Mouse (Mus musculus) adrenal gland, adult 10 weeks (tissue): ENCODE data around the gene Vwa1. TPM values are rescaled to one million over a fixed set of nuclear protein-coding genes. Genes with fewer than 3 reads are reported as not detected.

ENCODE experiments used
- polyA plus RNA-seq: library from polyadenylated mRNA; stranded (reverse); fragments of 350-450 nt; fragmentation: Illumina TruSeq; extraction: RNeasy Lipid Tissue Mini Kit (QIAGEN cat#74804); gene quantifications from one replicate; pipeline ENCODE4 v1.2.3, GENCODE M21; 2014; ENCODE audit warnings: low read depth, low replicate concordance

The Vwa1 gene
- 0.52 TPM for polyA plus RNA-seq

GRCm38 (mm10) chr4:155774280-155774754, at the start of gene Vwa1:
TSS of gene Vwa1 (minus strand) at chr4:155774698.

GRCm38 (mm10) chr4:155811929-155812664, 37.6 kb upstream of the Vwa1 start, which contains the start of gene Ccnl2:
TSS of gene Ccnl2 (plus strand) at chr4:155812489.

GRCm38 (mm10) chr4:155802741-155803339, 28.3 kb upstream of the Vwa1 start, which contains the start of gene Mrpl20:
TSS of gene Mrpl20 (plus strand) at chr4:155802878.

GRCm38 (mm10) chr4:155790021-155790489, 15.6 kb upstream of the Vwa1 start, which contains the start of gene Ankrd65:
TSS of gene Ankrd65 (plus strand) at chr4:155790439.

GRCm38 (mm10) chr4:155785819-155786218, 11.3 kb upstream of the Vwa1 start, which contains the start of gene Tmem88b:
TSS of gene Tmem88b (minus strand) at chr4:155785874.

GRCm38 (mm10) chr4:155760613-155761355, 13.7 kb downstream of the Vwa1 start, which contains the start of gene Atad3a:
TSS of gene Atad3a (minus strand) at chr4:155761093.

GRCm38 (mm10) chr4:155734350-155734941, 40.1 kb downstream of the Vwa1 start, which contains the start of gene Tmem240:
TSS of gene Tmem240 (plus strand) at chr4:155734800.

Other genes starting within 250 kb of the Vwa1 start
- 136 TPM for gene Nadk, start 212.3 kb downstream of the Vwa1 start, polyA plus RNA-seq
- gene Slc35e2, start 173.3 kb downstream of the Vwa1 start, polyA plus RNA-seq: 35.3 TPM
- 72.3 TPM for gene Cdk11b, start 149.8 kb downstream of the Vwa1 start, polyA plus RNA-seq
- gene Gm10563, start 129.3 kb downstream of the Vwa1 start, polyA plus RNA-seq: not detected
- 0.82 TPM for gene Mmp23, start 121.3 kb downstream of the Vwa1 start, polyA plus RNA-seq
- 2.4 TPM for gene Mib2, start 105.5 kb downstream of the Vwa1 start, polyA plus RNA-seq
- gene Fndc10, start 80.4 kb downstream of the Vwa1 start, polyA plus RNA-seq: 2.0 TPM
- 150 TPM for gene Ssu72, start 69.9 kb downstream of the Vwa1 start, polyA plus RNA-seq
- gene Tmem240, start 39.9 kb downstream of the Vwa1 start, polyA plus RNA-seq: not detected
- gene Atad3a, start 13.6 kb downstream of the Vwa1 start, polyA plus RNA-seq: 6.4 TPM
- gene Tmem88b, start 11.2 kb upstream of the Vwa1 start, polyA plus RNA-seq: 0.70 TPM
- not detected for gene Ankrd65, start 15.7 kb upstream of the Vwa1 start, polyA plus RNA-seq
- 89.5 TPM for gene Mrpl20, start 28.2 kb upstream of the Vwa1 start, polyA plus RNA-seq
- 83.8 TPM for gene Ccnl2, start 37.8 kb upstream of the Vwa1 start, polyA plus RNA-seq
- 6.2 TPM for gene Aurkaip1, start 56.6 kb upstream of the Vwa1 start, polyA plus RNA-seq
- 58.8 TPM for gene Mxra8, start 65.0 kb upstream of the Vwa1 start, polyA plus RNA-seq
- gene Dvl1, start 72.7 kb upstream of the Vwa1 start, polyA plus RNA-seq: 2.0 TPM
- not detected for gene Tas1r3, start 88.7 kb upstream of the Vwa1 start, polyA plus RNA-seq
- gene Cptp, start 94.7 kb upstream of the Vwa1 start, polyA plus RNA-seq: 5.8 TPM
- gene Ints11, start 94.8 kb upstream of the Vwa1 start, polyA plus RNA-seq: 3.3 TPM
- gene Pusl1, start 117.1 kb upstream of the Vwa1 start, polyA plus RNA-seq: 1.8 TPM
- 0.82 TPM for gene Acap3, start 117.1 kb upstream of the Vwa1 start, polyA plus RNA-seq
- gene Ube2j2, start 169.1 kb upstream of the Vwa1 start, polyA plus RNA-seq: 81.4 TPM
- gene C1qtnf12, start 187.6 kb upstream of the Vwa1 start, polyA plus RNA-seq: 8.2 TPM
- 7.2 TPM for gene B3galt6, start 218.0 kb upstream of the Vwa1 start, polyA plus RNA-seq
- 205 TPM for gene Sdf4, start 218.2 kb upstream of the Vwa1 start, polyA plus RNA-seq
- not detected for gene Tnfrsf4, start 239.1 kb upstream of the Vwa1 start, polyA plus RNA-seq